Mouse (Mus musculus): ENCODE measurements around the gene Cox10.
A peak's percentile ranks its signal among the peaks of the same experiment; 100 is the strongest.

Gene Cox10

DNA sequence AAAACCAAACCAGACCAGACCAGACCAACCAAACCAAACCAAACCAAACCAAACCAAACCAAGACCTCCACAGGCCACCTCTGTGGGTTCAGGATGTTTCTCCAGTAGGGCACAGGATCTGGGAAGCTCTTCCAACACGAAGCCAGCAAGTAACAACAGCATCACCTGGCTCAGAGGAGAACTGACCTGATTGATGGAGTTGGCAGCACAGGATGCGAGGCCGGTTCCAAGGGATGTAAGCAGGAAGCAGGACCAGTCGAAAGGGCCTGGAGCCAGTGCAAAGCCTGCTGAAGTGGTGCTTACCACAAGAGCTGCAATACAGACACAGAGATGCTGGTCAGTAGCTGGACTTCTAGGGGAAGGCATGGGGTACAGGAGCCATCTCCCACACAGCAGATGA is 34.2 kb downstream of the Cox10 start:
- DNase-seq, result no peak

DNA sequence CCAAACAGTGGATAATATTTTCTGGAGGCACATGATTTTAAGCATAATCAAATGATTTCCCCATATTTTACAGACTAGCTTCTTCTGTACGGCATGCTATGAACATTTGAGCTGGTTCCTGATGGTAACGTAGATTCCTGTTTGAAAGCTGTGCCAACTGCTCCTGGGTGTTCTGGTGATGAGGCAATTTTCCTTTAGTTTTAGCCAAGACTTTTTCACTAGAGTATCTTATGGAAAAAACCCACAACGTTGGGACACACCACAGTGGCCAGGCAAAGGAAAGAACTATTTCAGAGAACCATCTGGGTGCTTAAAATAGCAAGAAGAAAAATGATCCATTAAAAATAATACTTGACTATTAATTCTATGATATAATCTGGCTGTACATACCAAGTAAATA is 35.2 kb downstream of the Cox10 start:
- DNase-seq, result no peak

DNA sequence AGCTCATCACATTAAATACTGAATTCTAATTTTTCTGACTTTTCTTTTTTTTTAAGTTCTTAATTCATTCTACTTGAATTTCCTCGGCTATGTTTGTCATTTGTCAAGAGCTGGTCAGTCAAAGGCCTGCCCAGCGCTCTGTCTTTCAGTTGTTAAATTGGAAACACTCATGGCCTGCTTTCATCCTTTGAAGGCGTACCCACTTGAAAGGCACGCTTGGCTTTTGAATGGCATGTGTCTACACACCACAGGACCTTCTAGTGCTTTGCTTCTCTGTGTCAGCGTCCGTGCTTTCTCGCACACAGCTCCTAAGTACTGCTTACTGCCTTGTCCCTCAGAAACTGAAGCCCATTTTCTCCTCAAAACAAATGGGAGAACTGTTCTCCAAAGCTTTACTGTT is 38.0 kb downstream of the Cox10 start:
- no peak for DNase-seq

DNA sequence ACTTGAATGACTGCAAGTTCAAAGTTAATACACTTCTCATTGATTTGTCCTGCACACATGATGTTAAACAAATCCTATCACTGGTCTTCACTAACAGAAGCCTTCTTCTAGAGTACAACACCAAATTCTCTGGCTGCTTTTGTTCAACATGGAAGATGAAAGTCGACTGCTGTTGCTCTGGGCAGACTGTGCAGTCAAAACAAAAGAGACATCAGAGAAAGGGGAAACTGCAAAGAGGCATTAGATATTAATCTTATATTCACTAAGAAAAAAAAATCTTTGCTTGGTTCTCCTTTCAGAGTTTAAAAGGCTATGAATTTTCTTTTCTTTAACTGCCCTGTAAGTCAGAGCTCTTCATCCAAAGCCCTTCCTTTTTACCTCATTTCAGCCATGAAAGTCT is 39.7 kb downstream of the Cox10 start:
- no peak for DNase-seq

DNA sequence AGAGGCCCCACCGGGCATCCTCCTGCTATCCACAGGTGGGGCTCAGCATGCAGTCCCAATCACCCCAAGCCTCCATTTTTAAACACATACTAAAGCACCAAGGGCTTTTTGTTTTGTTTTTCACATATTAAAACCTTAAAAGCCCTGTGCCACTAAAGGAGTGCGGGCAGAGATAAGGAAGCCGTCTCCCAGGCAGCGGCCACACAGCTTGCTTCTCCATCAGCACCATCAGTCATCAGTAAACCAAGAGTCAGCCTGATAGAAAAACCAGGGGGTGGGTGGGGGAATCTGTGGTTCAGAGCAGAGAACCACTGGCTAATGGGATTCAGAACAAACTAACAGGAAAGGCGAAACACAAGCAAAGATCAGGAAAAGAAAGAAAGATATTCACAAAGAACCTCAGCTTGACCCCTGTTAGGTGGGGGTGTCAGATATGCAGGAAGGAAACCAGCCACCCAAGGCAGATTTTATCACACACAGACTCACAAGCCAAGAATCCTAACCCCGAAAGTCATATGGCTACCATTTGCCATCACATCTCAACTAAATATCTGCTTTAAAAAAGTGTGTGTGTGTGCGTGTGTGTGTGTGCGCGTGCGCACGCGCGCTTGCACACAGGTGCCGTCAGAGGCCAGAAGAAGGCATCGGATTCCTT is 41.7 kb downstream of the Cox10 start:
- no peak for DNase-seq

DNA sequence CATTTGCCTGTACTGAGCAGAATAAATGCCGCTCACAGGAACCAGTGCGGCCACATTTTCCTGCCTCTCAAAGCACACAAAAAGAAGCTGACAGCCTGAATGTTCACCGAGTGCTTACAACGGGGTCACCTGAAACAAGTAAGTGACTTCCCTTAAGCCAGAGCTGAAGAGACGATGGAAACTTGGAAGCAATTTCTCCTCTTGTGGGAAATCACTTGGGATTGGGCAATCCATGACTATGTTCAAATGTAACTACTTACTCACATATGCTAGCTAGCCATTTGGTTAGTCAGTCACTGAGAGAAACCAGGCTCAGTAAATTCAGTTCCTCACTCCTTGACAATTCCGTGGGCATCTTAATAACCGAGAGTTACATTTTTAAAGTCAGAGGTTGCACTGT is 43.0 kb downstream of the Cox10 start:
- DNase-seq, result no peak

DNA sequence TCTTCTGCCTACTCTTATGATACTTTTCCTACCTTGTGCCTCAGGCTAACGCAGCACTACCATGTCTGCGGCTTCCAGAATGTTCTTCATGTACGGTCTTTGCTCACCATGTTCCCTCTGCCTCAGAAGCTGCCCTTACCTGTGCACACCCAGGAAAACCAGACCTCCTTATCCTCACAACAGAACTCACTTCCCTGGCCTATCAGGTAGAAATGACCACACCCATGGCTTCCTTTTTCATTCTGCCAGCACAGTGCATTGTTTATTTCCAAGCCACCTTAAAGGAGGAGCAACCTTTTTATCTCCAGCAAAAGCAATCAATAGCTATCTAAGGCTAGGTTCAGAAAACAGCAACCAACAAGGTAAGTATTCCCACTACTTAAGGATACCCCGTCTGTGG is 43.6 kb downstream of the Cox10 start:
- no peak for DNase-seq

DNA sequence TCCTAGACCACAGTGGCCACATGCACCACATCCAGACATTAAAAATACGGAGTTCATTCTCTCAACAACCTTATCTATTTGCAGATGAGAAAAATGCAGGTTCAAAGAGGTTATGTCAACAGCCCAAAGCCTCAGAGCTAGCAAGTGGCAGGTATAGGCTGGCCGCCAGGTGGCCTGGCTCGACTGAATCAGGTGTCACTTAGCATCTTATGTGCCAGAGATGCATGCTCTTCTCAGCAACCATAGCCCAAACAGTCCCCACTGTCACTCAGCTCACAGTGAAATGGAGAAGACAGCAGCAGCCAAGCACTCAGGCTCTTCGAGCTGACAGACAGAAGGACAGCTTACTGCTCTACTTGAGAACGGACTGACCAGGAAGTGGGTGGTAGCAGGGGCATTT is 44.6 kb downstream of the Cox10 start:
- no peak for DNase-seq

DNA sequence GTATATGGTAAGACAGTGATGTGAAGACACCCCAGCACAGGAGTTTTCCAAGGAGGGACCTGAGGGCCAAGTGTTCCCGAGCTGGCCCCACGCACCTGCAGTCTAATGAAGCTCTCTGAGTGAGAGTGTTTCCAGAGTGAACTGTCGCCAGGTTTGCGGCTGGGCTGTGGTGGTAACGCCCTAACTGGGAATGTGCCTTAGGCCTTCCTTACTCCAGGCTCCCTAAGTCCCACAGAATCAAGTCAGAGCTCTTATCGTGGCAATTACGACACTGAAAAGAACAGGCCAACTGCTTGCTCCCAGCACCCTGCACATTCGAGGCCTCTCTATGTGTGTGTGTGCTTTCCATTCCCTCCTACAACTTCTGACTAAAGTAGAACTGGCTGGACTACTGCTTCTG is 51.8 kb downstream of the Cox10 start:
- DNase-seq, result no peak

DNA sequence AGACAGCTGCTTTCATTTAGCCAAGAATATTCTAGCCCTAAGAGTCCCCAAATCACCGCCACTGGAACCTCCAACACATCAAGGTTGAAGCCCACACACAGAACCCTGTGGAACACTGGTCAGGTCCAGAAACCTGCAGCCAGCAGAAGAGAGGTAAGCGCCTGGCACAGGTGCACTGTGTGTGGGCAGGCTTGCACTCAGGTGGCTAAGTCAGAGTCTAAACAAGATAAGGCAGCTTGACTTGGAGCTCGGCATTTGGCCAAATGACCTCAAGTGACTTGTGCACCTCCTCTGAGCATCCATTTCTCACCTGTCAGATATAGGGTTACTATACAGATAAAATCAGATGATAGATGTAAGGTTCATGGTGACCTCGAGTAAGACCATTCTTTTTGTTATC is 53.4 kb downstream of the Cox10 start:
- no peak for DNase-seq

DNA sequence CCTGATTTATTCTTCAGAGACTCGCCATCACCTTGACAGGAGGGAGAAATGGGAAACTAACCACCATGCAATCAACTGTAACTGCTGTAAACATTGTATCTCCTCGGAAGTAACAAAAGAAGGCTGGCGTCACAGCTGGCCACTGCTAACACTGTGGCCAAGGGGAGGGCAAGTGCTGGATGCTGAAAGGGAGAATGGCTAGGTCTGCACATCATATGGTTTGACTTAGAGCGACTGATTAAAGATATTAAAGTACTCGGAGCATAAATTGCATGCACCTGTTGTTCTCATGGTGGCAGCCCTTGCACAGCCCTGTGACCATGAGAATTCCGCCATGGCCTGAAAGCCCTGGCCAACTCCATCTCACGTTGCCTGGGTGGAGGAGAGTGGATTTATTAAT is 54.7 kb downstream of the Cox10 start:
- no peak for DNase-seq

DNA sequence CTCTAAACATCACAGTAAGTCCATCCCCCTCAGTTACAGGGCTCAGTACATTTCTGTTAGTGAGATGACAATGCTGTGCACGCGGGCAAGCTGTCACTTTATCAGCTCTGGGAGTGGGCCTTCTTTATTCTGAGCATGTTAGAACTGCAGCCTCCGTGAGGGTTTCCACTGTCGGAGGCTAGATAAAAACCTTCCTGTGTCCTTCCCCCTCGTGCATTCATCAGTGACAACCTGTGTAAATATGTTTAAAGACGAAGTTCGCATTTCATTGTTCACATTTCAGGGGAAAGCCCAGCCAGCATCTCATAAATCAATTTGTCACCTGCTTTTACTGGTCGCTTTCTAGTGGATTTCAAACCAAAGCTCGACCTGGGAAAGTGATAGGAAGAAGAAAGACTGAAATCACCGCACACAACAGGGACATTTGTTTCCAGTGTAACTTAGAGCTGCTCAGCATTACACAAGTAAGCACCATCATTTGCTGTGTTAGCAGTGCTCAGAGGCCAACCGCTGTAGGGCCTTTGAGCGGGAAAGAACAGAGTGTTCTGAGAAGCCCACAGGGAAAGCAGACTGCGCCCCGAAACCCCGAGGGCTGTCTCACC is 55.8 kb downstream of the Cox10 start:
- DNase-seq, result no peak

DNA sequence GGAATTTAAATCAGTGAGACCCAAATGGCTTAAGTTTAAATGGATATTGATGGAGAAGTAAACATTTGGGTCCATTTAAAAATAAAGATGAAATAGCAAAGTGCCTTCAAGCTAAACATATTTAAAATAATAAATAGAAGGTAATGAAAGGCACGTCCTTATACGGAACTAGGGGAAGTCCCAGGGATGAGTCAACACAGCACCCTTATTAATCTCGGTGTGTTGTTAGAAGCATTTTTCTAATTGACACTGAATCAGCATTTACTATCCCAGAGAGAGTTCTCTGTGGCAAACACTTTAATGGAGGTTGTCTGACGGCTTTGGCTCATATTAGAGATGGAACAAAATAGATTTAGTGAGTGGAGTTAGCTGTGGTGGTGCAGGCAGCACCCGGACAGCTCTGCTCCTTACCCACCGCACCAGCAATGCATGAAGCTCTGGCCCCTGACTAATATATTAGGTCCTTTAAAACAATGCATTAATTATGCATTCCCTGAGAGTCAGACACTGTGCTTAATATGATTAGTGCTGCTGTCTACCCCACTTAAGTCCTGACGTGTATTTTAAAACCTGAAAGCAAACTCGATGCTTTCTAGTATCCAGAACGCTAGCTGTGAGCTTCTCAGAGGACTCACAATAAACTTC is 56.7 kb downstream of the Cox10 start:
- no peak for DNase-seq

DNA sequence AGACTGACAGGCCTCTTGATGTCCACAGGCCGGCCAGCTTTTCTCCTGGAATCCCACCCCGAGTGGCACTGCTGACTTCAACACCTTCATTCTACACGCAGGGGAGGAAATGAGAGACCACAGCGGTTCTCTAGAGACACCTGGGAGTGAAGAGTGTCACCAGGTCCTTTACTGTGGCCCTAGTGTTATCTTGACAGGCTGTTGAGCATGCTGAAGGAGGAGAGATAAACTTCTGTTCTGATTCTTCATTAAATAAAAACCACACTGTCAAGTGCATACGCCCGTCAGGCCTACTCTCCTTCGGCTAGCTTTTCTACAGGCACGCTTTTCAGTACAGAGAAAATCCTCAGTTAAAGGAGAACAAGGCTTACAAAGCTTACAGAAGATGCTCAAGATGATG is 60.0 kb downstream of the Cox10 start:
- no peak for DNase-seq

DNA sequence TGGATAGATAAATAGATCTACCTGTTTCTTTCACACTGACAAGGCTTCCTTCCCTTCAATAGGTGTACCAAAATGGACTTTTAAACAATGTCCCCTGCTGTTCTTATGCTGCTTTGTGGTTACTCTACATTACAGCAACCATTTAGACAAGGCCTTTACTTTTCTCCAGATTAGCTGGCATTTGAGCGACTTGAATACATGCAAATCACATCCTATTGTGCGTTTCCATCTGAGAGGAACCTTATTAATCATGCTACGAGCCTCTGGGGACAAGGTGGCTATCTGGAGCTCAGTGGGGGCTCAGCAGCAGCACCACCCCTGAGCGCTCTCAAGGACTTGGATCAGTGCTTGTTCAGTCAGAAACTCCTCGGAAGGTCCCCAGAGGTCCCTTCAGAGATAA is 61.1 kb downstream of the Cox10 start:
- no peak for DNase-seq

DNA sequence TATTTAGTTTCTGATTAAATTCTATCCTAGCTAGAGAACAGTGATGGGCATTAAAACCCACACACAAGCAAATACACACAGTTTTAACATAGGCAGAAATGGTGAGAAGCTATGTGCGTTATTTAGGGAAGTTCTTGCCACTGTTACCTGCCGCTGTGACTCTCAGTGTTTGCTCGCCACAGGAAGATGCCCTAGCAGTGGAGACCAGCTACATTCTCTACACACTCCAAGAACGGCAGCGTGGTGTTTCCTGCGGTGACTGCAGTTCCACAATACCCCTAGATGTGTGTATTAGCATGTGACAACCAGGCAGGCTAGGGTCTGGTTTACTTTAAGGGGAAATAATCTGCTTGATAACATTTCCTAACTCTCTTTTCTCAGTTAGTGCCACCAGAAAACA is 64.0 kb downstream of the Cox10 start:
- no peak for DNase-seq

DNA sequence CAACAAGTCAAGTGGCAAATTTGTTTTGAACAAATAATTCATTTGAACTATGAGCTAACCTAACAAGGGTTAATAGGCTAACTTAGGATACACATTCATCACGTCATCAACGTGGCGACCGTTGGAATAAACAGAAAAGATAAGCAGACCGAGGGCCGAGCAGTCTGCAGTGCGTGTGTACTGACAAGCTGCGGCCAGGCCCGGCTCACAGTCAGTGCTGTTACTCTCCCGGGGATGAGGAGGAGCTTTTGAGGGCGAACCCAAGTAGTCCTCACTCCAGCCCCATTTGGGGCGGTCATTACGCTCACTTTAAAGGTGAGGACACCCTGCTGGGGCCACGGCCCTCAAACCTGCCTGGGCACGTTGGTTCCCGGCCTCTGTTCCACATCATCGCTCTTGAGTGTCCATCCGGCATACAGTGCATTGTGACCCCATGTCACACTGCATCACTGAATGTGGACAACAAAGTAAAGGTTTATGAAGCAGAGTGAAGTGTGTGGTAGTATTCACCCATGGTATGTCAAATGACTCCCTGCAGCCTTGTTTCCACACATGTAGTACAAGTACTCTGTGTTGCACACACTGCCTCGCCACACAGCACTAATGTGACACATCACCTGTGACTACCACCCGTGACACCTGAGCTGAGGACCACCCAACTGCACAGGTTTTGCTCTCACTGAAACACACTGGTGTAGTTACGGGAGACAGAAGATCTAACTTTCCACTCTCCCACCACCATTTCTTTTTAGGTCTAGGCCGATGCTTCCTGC is 68.4 kb downstream of the Cox10 start:
- no peak for DNase-seq

DNA sequence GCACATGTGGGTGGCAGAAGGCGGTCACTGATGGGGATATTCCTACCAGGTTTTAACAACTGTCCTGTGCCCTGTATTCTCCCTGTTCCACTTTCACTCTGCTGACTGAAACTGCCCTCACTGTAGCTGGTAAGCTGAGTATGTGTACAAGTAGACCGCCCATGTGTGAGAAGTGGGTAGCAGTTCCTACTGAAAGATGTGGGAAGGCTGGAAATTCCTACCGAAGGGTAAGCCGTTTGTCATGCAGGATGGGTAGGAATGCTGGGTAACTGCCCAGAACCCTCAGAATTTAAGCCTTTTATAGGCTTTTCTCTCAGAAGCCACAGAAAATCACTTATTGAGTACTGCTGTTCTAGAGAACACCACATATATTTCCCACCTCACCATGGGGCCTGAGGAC is 75.1 kb downstream of the Cox10 start:
- DNase-seq, result peak; percentile 10

DNA sequence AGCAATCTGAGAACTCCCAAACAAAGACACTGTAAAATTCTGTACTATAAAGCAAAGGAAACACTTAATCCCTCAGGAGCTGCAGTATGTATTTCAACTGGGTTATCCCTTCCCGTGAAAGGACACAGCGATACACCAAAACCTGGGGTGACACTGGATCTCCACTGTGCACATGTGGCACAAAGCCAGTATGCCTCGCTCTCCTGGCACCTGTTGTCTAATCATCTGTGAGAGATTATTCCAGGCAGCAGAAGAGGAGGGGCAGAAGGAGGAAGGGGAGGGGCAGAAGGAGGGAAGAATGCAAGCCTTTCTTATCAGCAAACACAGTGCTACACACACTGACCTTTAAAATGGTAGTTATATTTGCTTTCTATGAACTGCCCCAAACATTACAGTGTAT is 75.8 kb downstream of the Cox10 start:
- no peak for DNase-seq

DNA sequence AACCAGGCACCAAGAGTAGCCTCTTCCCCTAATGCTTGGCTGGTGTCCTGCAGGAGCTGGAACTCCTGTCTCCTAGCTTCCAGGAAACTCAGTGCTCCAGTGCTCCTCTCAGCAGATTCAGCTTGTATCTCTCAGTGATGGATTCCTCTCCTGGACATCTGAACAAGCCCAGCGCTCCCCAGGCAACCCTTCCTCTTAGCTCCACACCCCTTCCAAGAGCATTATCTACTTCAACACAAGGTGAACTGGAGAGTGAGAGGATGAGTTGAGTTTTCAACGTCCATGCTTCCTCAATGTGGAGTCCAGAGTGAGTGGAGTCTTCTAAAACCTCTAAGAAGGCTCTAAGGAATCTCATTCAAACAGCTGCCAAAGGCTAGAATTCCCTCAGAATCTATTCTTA is 76.6 kb downstream of the Cox10 start:
- no peak for DNase-seq

DNA sequence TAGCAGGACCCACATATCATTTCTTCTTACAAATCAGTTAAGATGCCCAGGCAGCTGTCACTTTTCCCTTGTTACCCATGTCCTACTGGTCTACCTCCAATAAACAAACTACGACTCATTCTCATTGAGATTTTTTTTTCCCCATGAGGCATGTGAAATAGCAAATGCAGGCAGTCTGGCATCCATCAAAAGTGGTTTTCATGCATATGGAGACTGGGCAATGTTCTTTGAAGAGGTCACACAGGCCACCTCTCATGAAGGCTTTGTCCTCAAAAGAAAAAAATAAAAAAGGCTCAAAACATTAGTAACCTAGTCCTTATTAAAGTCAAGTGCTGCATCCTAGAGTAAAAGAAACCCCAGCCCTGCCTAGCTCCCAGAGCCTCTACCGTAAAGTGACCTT is 78.2 kb downstream of the Cox10 start:
- no peak for DNase-seq

DNA sequence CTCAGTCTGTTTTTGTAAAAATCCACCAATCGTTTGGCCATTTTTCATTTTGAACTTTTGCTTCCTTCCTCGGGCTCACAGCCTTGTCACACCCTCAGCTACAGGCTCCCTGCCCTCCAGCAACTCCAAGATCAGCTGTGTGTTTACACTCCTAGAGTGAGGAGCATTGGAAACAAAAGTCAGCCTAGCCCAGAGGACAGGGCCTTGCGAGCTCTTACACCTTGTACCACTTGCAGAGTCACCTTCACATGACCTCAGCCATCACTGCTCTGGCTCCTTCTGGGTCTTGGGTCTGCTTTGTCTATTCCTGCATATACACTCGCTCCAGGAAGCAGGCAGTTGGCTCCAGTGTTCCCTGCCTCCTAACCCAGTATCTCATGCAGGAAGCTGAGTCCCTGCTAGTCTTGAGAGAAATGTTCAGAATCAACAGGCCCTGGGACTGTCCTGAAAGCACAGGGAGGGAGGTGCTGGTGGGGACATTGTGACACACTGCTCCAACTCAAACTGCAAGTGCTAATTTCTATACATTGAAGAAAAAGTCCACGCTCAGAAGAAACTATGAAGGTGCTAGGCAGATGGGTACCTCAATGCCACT is 79.0 kb downstream of the Cox10 start:
- DNase-seq, result no peak

DNA sequence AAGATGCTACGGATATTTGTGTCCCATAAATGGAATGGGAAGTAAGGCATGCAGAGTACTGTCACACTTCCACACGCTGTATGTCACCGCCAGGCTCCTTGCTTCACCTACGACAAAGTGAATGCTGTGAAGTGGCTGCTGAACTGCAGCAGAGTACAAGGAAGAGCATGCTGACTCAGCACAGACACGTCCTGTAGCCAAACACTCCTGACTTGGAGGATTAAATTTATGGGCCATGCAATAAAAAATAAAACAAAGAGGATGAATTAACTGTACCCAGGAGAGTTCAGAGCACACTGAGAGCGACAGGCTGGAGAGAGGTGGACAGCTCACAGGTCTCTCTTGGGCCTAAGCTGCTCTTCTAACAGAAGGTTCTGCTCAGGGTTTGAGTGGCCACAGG is 79.8 kb downstream of the Cox10 start:
- no peak for DNase-seq

DNA sequence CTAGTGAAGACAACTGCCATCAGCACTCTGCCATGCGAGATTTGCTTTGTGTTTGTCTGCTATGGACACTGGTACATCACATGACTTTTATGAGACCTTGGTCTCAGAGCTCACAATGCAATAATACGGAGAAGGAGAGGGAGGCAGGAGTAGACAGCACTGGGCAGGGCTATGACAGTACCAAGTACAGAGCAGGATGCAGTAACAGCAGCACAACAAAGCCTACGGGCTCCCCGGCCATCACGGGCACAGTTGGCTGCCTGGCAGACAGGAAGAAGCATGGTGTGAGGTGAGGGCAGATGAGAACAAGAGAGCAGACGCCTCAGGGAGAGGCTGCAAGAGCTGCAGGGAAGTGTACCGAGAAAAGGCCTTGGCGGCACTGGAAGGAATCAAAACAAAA is 87.3 kb downstream of the Cox10 start:
- DNase-seq, result no peak
